Mouse (Mus musculus): ENCODE measurements around the gene Zfp606. TPM values are rescaled to one million over a fixed set of nuclear protein-coding genes. Genes with fewer than 3 reads are reported as not detected.

Zfp606 gene
- 13.8 and 14.4 TPM in 2 replicates for total RNA-seq (2017)

DNA sequence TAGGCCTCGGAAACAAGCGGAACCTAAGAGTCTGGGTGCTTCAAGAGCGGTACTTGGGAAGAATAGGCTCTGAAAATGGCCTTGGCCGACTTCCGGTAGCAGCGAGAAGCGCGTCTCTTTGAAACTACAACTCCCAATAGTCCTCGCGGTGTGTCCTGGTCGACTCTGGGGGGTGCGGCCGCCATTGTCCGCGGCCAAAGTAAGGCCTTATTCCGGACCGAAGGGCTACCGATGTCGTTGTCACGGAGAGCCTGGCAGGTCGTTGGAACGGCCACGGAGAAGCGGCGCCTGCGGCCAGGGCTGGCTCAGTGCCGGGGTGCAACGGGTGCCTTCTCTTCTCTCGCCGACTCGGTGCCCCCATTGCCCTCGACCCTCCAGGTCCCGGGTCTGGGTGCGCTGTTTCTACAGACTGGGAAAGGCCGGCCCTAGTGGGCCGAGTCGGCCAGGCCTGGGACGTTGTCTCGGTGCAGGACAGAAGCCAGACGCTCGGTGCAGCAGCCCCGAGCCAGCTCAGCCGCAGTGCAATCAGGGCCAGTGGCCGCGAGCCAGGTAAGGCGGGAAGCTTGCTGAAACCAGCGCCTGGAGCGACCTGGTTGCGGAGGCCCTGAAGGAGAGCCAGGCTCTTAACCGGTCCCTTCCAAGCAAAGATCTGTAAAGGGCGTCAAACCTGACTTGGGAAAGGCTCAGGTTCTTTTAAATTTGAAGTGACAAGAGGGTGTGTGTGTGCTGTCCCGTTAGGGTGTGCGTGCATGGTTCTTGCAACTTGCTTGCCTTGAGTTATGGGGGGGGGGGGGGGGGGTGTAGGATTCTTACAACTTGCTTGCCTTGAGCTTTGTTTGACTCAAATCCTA is at the start of gene Zfp606:
TSS of gene Zfp606 (plus strand) at position 136 of the 851 bp plus-strand sequence.
- peak; percentile 99 for ATAC-seq (replicated peaks; ENCODE audit: low read depth, poor library complexity, severe bottlenecking)

DNA sequence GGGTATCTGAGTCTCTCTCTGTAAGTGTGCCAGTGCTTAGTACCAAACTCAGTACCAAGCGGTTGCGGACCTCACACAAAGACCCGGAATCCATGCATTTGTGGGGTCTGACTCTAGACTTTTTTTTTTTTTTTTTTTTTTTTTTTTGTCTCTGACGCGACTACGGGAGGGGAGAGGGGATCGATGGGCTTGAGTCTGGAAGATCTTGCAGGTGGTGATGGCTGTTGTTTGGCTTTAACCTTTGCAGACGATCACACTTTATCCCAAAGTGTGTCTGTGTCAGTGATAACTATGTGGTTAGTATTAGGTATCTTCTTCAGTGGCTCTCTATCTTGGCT is 885 bp downstream of the Zfp606 start:
- ATAC-seq (replicated peaks; ENCODE audit: low read depth, poor library complexity, severe bottlenecking): no peak

DNA sequence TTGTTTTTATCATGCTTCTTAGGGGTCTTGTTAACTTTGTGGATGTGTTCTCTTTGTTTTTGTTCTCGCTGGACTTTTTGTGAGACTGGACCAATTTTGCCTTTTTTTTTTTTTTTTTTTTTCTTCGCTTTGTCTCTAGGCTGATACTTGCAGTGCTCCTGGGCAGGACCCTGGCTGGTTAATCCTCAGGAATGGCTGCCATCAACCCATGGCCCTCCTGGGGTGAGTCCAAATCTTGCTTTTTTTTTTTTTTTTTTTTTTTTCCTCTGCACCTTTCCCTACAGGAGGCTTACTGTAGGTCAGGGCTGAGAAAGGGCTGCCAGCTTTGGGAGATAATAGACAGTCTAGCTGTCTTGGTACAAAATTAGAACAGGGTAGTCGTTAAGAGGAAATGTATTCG is 1.4 kb downstream of the Zfp606 start:
- ATAC-seq (replicated peaks; ENCODE audit: low read depth, poor library complexity, severe bottlenecking): no peak

DNA sequence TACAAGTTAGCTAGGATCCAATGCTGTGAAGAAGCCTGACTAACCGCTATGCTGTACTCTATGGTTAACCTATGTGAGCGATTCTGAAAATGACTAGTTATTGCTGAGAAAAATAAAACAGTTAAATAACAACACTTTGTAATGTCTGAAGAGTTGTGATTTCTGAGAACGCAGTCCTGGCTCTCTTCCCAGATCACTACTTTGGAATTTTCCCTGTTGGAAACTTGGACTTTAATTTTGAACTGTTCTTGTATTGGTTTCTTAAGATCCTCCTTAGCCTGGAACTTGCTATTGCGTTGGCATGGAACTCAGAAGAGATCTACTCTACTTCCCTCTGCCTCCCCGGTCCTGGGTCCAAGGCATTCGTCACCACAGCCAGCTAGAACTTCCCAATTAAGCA is 5.7 kb downstream of the Zfp606 start:
- no peak for ATAC-seq (replicated peaks; ENCODE audit: low read depth, poor library complexity, severe bottlenecking)

DNA sequence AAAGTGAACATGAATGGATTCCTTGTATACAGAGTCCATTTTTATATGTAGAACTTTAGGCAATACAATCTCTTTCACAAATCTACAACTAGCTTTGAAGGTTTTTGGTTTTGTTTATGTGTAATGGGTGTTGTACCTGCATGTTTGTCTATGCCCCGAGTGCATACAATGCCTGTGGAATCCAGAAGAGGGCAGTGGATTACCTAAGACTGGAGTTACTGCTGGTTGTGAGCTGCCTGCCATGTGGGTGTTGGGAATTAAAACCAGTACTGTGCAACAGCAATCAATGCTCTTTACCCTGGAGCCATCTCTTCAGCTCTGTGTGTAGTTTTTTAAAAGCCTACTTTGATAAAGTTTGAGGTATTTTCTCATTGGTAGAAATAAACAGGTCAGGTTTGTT is 7.9 kb downstream of the Zfp606 start:
- no peak for ATAC-seq (replicated peaks; ENCODE audit: low read depth, poor library complexity, severe bottlenecking)

DNA sequence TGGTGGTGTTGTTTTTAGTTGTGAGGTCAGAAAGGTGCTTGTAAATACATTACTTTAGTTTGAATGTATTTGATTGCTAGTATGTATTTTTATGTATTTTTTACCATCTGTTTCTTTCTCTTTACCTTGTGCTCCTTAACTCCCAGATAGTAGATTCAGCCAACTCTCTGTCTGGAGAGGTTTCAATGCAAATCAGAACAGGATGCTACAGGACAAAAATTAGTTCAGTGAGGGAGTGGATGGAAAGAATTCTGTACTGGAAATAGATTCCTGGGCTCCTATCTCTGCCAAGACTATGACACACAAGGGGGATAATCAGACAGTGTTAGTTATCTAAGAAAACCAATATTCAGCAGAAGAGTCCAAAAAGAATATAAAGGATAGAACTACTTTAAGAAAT is 8.6 kb downstream of the Zfp606 start:
- no peak for ATAC-seq (replicated peaks; ENCODE audit: low read depth, poor library complexity, severe bottlenecking)

DNA sequence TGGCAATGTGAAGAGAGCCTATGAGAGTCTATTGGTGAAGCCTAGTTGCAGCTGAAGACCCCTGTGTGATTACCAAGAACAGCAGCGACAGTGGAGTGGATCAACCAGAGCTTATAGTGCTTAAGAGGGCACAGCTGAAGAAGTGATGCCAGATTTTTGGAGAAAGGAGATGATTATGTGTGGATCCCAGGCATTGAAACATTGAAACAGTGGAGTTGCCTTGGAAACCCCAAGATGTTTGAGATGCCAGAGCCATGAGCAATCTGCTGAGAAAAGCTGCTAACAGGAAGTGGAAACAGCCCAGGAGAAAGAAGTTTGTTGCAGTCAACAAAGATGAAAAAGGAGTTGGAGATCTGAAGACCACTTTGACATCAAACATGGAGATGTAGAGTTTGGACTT is 32.8 kb downstream of the Zfp606 start:
- no peak for ATAC-seq (replicated peaks; ENCODE audit: low read depth, poor library complexity, severe bottlenecking)

DNA sequence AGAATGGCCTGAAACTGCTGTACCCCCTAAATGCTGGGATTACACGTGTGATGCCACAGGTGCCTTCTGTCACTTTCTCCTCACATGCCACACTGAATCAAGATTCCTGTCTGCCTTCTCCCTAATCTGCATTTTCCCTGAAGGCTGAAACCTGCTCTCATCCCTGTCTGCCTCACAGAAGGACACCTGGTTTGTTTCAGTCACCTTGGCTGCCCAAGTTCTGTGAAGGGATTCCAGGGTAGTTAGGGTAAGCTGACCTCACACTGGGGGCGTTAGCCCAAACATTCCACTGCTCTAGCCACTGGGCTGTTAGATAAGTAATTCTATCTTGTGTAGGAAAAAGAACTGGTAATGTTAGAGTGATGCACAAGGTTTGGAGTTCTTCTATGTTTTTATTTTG is 34.1 kb downstream of the Zfp606 start, which contains the start of gene 2900092C05Rik:
TSS of gene 2900092C05Rik (plus strand) at position 301 of the 400 bp plus-strand sequence.
- no peak for ATAC-seq (replicated peaks; ENCODE audit: low read depth, poor library complexity, severe bottlenecking)

Other genes with a start within 250 kb of the Zfp606 start
- gene Vmn1r81, start 210.0 kb upstream of the Zfp606 start, total RNA-seq (2017): not detected in 2 replicates
- gene Vmn1r82, start 177.9 kb upstream of the Zfp606 start, total RNA-seq (2017): not detected in 2 replicates
- not detected in 2 replicates for gene Vmn1r83, start 148.8 kb upstream of the Zfp606 start, total RNA-seq (2017)
- not detected in 2 replicates for gene Vmn1r84, start 109.0 kb upstream of the Zfp606 start, total RNA-seq (2017)
- gene Zfp551, start 55.5 kb upstream of the Zfp606 start, total RNA-seq (2017): 2.5 and 5.3 TPM in 2 replicates
- gene 2900092C05Rik, start 34.2 kb downstream of the Zfp606 start, total RNA-seq (2017): not detected in 2 replicates
- gene Vmn2r53, start 130.5 kb downstream of the Zfp606 start, total RNA-seq (2017): under 0.01 TPM in 1 of 2 replicates, not detected in the other
- not detected in 2 replicates for gene Vmn2r54, start 162.0 kb downstream of the Zfp606 start, total RNA-seq (2017)
- not detected in 2 replicates for gene Vmn2r55, start 206.7 kb downstream of the Zfp606 start, total RNA-seq (2017)

Data from common myeloid progenitor, adult 5-6 weeks (primary cell).